In the genomic region with DNA sequence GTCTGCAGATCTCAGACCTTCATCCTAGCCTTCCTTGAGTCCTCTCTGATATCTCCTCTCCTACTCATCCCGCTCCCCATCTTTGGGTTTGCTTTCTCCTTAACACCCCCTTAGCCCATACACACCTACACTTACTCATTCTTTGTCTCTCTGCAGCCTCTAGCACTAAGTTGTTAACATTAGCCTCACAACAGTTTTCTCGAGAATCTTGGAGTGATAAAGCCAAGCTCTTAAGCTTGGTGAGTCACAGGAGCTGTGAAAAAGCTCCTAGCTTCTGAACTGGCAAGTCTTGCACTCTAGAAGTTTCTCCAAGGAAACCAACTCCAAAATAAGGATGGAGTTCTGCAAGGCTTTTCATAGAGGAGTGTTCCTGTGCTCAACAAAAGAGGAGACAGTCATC, we compare ENCODE assay signal across 13 mouse cellular contexts.
"Had no signal": no experiment of that assay in that cellular context is flagged by ENCODE, and none has a peak within 500 bp of the region (broad histone marks: within the 10 kb centered on the region; RNA-seq: fewer than 3 reads in every experiment).

No protein-coding gene starts in this region.

- DNase-seq: gastrocnemius, adult 2 months; gastrocnemius, postnatal 10 days; gastrocnemius, postnatal 25 days; heart, adult 2 months; heart, postnatal 10 days; heart, postnatal 4 days; kidney, adult 18-20 months; kidney, adult 8-10 months; kidney, postnatal 10 days; kidney, postnatal 25 days; kidney, postnatal 4 days; liver; liver, embryonic 13.5 days had no signal
